Mouse (Mus musculus): ENCODE measurements around the gene Shpk.

DNA sequence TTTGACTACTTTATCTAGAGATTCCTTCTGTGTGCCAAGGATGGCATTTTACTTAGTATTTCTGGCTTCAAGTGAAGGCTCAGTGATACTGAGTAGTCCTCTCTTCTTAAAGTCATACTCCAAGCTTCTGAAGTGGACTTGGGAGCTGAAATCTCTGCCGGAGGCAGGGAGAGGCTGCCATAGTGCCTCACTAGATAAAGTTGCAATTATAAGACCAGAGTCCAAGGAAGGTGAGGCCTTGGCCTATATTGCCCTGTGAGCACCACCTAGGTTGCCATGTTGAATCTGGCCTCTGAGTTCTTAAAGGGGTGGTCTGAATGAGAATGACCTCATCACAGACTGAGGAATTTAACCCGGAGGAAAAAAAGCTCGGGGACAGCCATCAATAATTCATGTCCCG, 43.5 kb downstream of the Shpk start:
- no peak for TF ChIP-seq CTCF (conservative IDR thresholded peaks at IDR 0.05; ENCODE audit: low read length)
- no peak for TF ChIP-seq POU5F1 (IDR thresholded peaks at IDR 0.05; ENCODE audit: borderline replicate concordance, low read length)
- no peak for TF ChIP-seq NANOG (IDR thresholded peaks at IDR 0.05; ENCODE audit: borderline replicate concordance, low read length)
